Mouse (Mus musculus): Measurements from ENCODE around the gene Ms4a7.

The Ms4a7 gene

GRCm38 (mm10) chr19:11283773-11284172 lies 52.2 kb downstream of the Ms4a7 start, which contains the start of gene Ms4a5:
Ms4a5 (minus strand) TSS chr19:11283873.
- CTCF ChIA-PET, result no interaction called here

GRCm38 (mm10) chr19:11280223-11280622 lies 55.7 kb downstream of the Ms4a7 start:
- CTCF ChIA-PET, result no interaction called here
- POLR2A ChIA-PET, result interaction anchor here (1.0 to 3.3 kb wide), 7 partner anchors 12 to 29 kb away, joined by 3 to 16 read pairs (median 4); no protein-coding TSS in a partner anchor

More at GRCm38 (mm10) chr19:11283773-11284172, 52.2 kb downstream of the Ms4a7 start, which contains the start of gene Ms4a5:
- POLR2A ChIA-PET, result no interaction called here

GRCm38 (mm10) chr19:11276431-11276830 lies 59.5 kb downstream of the Ms4a7 start:
- CTCF ChIA-PET, result no interaction called here
- POLR2A ChIA-PET, result no interaction called here
